In genomic region chr9:63194791-63195190, GRCm38 (mm10) we compare ENCODE assay signal across 28 mouse cellular contexts. TPM values are rescaled to one million over a fixed set of nuclear protein-coding genes. Genes with fewer than 3 reads are reported as not detected.
DNase-seq lines count a peak whose midpoint lies in the region; ATAC-seq and TF ChIP-seq lines count a peak whose summit lies in the region.
"Had no signal": no experiment of that assay in that cellular context is flagged by ENCODE, and none has a peak within 500 bp of the region (broad histone marks: within the 10 kb centered on the region; RNA-seq: fewer than 3 reads in every experiment).

No protein-coding gene starts in this region.

- TF ChIP-seq POLR2A in heart, adult 2 months (IDR thresholded peaks at IDR 0.05; ENCODE audit: insufficient read depth, low read depth, low read length): no peak

- peak in 1 of 2 experiments; percentile 20 for DNase-seq in heart, adult 2 months
- no peak for DNase-seq in heart, postnatal 36 days
- DNase-seq in brain, adult 2 months (ENCODE audit: low read depth, low spot score): peak; percentile 30
- peak; percentile 34 to 37 for DNase-seq in heart, postnatal 10 days
- DNase-seq in lung, postnatal 4 days: no peak
- DNase-seq in right cerebral cortex, adult 2 months (ENCODE audit: low spot score in 2 of 2): no peak
- no peak for DNase-seq in left cerebral cortex, adult 18-20 months (ENCODE audit: low spot score in 2 of 2)
- DNase-seq: adrenal gland, postnatal 36 days; cerebellum, adult 18-20 months; cerebellum, postnatal 14 days; gastrocnemius, postnatal 14 days; kidney, adult 18-20 months; kidney, postnatal 14 days; liver, embryonic 13.5 days; lung, embryonic 14.5 days; thymus, adult 2 months had no signal

- peak overlapping the region; percentile 38 for H3K27ac ChIP-seq in heart, adult 2 months
- peak overlapping the region; percentile 71 for H3K27ac ChIP-seq in heart, embryonic 12.5 days (ENCODE audit: poor library complexity, severe bottlenecking)
- H3K27ac ChIP-seq: embryonic facial prominence, embryonic 13.5 days; hindbrain, embryonic 14.5 days; layer of hippocampus, adult 2 months; limb, embryonic 12.5 days; liver, embryonic 13.5 days; midbrain, embryonic 13.5 days had no signal

- H3K79me2 ChIP-seq in heart, adult 2 months (replicated peaks; ENCODE audit: control insufficient read depth, insufficient read depth, low read length): no peaks in the 10 kb centered on the region

- H3K4me1 ChIP-seq in heart, adult 2 months (ENCODE audit: control insufficient read depth, insufficient read depth, low read length): peaks cover 3% of the 10 kb centered on the region; the same call in 1 of the 2 replicates
- H3K4me1 ChIP-seq in heart, embryonic 12.5 days (replicated peaks): peaks cover 54% of the 10 kb centered on the region
- H3K4me1 ChIP-seq: liver, embryonic 13.5 days; megakaryocyte, embryonic 14.5 days had no signal

- no peak for TF ChIP-seq CTCF in heart, adult 2 months (IDR thresholded peaks at IDR 0.05)

- no peaks in the 10 kb centered on the region for H3K27me3 ChIP-seq in heart, adult 2 months (ENCODE audit: control insufficient read depth, insufficient read depth, low read length)
- no peaks in the 10 kb centered on the region for H3K27me3 ChIP-seq in heart, embryonic 12.5 days (replicated peaks)
- H3K27me3 ChIP-seq: embryonic facial prominence, embryonic 13.5 days; limb, embryonic 12.5 days; liver, embryonic 13.5 days; megakaryocyte, embryonic 14.5 days; midbrain, embryonic 13.5 days had no signal

- no peak for TF ChIP-seq EP300 in heart, adult 2 months (IDR thresholded peaks at IDR 0.05; ENCODE audit: insufficient read depth, low read depth, low read length)

- no peaks in the 10 kb centered on the region for H3K36me3 ChIP-seq in heart, adult 2 months (ENCODE audit: control insufficient read depth, insufficient read depth, low read length)
- peaks cover 22% of the 10 kb centered on the region for H3K36me3 ChIP-seq in heart, embryonic 12.5 days
- H3K36me3 ChIP-seq: liver, embryonic 13.5 days had no signal

- no peak overlapping the region for H3K9ac ChIP-seq in heart, adult 2 months (ENCODE audit: low read depth, low read length)
- H3K9ac ChIP-seq in heart, embryonic 12.5 days: peak overlapping the region; percentile 24; the same call in 1 of the 2 replicates
- H3K9ac ChIP-seq: embryonic facial prominence, embryonic 13.5 days; hindbrain, embryonic 14.5 days; limb, embryonic 12.5 days; liver, embryonic 13.5 days; lung, embryonic 14.5 days; midbrain, embryonic 13.5 days had no signal

- H3K4me3 ChIP-seq in heart, adult 2 months: no peak overlapping the region
- no peak overlapping the region for H3K4me3 ChIP-seq in heart, embryonic 12.5 days
- H3K4me3 ChIP-seq: embryonic facial prominence, embryonic 13.5 days; layer of hippocampus, adult 2 months; limb, embryonic 12.5 days; liver, embryonic 13.5 days; megakaryocyte, embryonic 14.5 days; midbrain, embryonic 13.5 days had no signal

- peak overlapping the region; percentile 25 for H3K4me2 ChIP-seq in heart, embryonic 12.5 days
- H3K4me2 ChIP-seq: embryonic facial prominence, embryonic 13.5 days; hindbrain, embryonic 14.5 days; liver, embryonic 13.5 days; lung, embryonic 14.5 days; midbrain, embryonic 13.5 days had no signal

- intact Hi-C loops in heart, adult 2 months (cut with DNase I): loop anchor here (5.0 kb wide), 1 partner anchor 68 kb away; no protein-coding TSS in a partner anchor
- intact Hi-C loops in heart, postnatal 36 days (cut with DNase I): no loop called here
- intact Hi-C loops in heart, postnatal 10 days (cut with DNase I): no loop called here

- no peaks in the 10 kb centered on the region for H3K9me3 ChIP-seq in heart, embryonic 12.5 days (replicated peaks)
- H3K9me3 ChIP-seq: embryonic facial prominence, embryonic 13.5 days; limb, embryonic 12.5 days; liver, embryonic 13.5 days; megakaryocyte, embryonic 14.5 days; midbrain, embryonic 13.5 days had no signal

- no peak for ATAC-seq in heart, embryonic 12.5 days (ENCODE audit: insufficient number of reproducible peaks, low FRiP score)
- ATAC-seq: CD4-positive, CD25-positive, alpha-beta regulatory T cell, adult 4 months; forebrain, embryonic 14.5 days; inflammation-experienced regulatory T-cells, adult 6 months had no signal

- WGBS in heart, adult 2 months: 55% methylated on average over 9 of the region's 9 CpGs
- WGBS in heart, embryonic 12.5 days: 45% methylated on average over 9 of the region's 9 CpGs

RNA-seq across cellular contexts. Expression of gene Skor1, which starts 46.0 kb away (rescaled TPM):
- total RNA-seq in heart, adult 2 months (2021): under 1 TPM; 0.07 to 0.10 TPM
- 0.04 TPM in 1 of 2 replicates, not detected in the other for polyA plus RNA-seq in heart, adult 2 months (2012; rRNA removed)
- under 1 TPM; 0.08 TPM for total RNA-seq in heart, postnatal 36 days (2021)
- polyA plus RNA-seq in heart, embryonic 12.5 days (2016; fragmentation: Nextera tagmentation; extraction: Ambion mirVana): not detected in 2 replicates
- under 1 TPM; 0.07 to 0.22 TPM for total RNA-seq in heart, postnatal 10 days (2021)
- total RNA-seq in left cerebral cortex, adult 18-20 months (2021): under 1 TPM; 0.23 TPM
- total RNA-seq: heart, postnatal 14 days had no signal
- polyA plus RNA-seq: CD4-positive, CD25-positive, alpha-beta regulatory T cell, adult 4 months; inflammation-experienced regulatory T-cells, adult 6 months; liver, embryonic 13.5 days; lung, embryonic 14.5 days; stomach, embryonic 16.5 days had no signal

Comparison
In these comparisons a context has a peak if more than half of its experiments do, and no peak if none do; other contexts are left out.
1. DNase-seq: peak in brain, adult 2 months (single experiment) and heart, postnatal 10 days (2 of 2); none in heart, postnatal 36 days (0 of 2), lung, postnatal 4 days (0 of 2), right cerebral cortex, adult 2 months (0 of 2) and left cerebral cortex, adult 18-20 months (0 of 2).